Mouse (Mus musculus) ovary, postnatal 10 days (tissue): Measurements from ENCODE around the gene Stard3.
A peak's percentile ranks its signal among the peaks of the same experiment; 100 is the strongest.

Experiments
- DNase-seq: peaks from one replicate; pipeline ENCODE4 v3.0.0; 2022; ENCODE audit warnings: low spot score

Gene Stard3

GRCm38 (mm10) chr11:98329081-98329959, 28.8 kb upstream of the Stard3 start, which contains the start of gene Neurod2:
TSS of gene Neurod2 (minus strand) at chr11:98329648.
- DNase-seq = no peak

GRCm38 (mm10) chr11:98329960-98330744, 28.0 kb upstream of the Stard3 start:
- no peak for DNase-seq

- DNase-seq = no peak
Observed at GRCm38 (mm10) chr11:98330745-98331204, 27.4 kb upstream of the Stard3 start.

- no peak for DNase-seq
Observed at GRCm38 (mm10) chr11:98331401-98331800, 26.8 kb upstream of the Stard3 start.

- no peak for DNase-seq
Observed at GRCm38 (mm10) chr11:98332186-98332585, 26.0 kb upstream of the Stard3 start.

GRCm38 (mm10) chr11:98332841-98333240, 25.3 kb upstream of the Stard3 start:
- DNase-seq = no peak

DNA sequence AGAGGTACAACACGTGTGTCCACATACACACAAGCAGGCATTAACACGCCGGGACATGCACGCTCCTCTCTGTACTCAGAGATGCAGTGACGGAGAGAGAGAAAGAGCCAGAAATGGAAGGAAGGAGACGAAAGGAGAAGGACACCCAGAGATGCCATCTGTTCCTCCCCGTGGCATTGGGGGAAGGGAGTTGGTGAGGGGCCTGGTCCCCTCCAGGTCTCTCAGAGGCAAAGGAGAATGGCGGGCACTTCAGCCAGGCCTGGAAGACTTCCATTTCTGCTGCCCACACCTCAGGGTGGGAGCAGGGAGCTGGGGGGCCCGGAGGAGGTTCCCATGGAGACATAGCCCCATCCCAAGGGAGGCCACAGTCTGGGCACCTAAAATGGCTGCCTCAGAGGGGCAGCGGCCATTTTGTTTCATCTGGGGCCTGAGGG, 24.9 kb upstream of the Stard3 start:
- no peak for DNase-seq

DNA sequence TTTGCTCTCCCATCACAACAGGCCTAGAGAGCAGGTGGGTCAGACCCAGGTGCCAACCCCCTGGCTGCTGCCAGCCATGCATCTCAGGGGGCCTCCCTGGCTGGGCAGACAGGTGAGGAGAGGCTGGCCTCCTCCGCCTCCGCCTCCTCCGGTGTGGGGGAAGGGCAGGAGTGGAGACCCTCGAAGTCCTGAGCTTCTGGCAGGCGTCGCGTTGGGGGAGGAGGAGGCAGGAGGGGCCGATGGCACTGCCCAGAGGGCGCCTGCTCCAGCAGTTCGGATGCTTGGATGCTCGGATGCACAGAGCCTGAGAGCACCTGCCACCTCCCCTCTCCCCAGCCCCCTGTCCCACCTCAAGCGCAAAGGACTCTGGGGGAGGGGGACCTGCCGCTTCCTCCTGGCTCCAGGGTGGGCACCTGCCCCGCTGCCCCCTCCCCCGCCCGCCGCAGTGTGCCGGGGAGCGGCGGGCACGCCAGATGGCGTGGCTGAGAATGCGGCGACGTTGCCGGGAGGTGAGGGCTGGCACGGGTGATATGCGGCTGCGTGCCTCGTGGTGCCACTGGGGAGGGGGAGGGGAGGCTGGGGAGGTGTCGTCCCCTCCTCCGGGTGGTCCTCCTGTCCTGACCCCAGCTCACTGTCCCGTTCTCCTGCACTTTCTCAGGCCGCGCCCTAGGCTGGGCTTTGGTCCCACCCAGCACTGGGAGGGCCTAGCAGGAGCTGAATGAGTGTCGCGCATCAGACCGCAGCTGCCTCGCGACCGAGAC, 24.0 kb upstream of the Stard3 start:
- no peak for DNase-seq

GRCm38 (mm10) chr11:98335250-98335649, 22.9 kb upstream of the Stard3 start:
- no peak for DNase-seq

DNA sequence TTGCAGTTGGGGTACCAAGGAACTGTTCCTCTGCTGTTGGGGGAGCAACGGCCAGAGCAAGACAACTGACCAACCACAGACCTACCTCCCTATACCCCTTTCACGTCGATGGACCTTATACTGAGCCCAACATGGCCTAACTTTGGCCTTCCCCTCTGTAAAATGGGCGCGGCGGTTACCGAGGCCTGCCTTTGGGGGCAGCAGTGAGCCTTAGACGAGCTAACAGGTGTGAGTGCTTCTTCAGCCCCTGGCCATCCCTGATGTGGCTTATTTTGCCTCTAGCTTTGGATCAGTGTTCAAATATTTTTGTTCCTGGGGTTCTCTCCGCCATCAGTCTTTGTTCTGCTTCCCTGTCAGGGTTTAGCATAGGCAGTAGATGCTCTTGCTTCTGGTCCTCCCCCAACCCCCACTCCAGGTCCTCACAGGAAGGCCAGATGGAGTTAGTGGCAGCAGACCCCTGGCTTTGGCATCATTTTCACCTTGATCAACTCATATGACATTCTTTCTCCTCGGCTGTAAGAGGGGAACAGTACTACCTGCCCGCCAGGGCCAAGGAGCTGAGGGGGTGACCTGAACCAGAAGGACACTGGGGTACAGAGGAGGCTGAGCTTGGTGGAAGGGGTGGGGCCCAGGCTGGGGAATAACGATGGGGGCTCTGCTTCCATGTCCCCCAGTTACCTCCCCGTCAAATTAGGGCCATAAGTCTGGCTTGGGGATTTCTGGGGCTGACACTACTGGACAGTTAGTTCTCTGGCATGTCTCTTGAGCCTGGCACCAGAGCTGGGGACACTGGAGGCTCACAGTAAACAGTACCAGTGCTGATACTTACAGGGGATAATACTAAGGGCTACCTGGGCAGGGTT, 21.7 kb upstream of the Stard3 start:
- DNase-seq = no peak

- no peak for DNase-seq
Observed at GRCm38 (mm10) chr11:98338507-98338961, 19.6 kb upstream of the Stard3 start.

DNA sequence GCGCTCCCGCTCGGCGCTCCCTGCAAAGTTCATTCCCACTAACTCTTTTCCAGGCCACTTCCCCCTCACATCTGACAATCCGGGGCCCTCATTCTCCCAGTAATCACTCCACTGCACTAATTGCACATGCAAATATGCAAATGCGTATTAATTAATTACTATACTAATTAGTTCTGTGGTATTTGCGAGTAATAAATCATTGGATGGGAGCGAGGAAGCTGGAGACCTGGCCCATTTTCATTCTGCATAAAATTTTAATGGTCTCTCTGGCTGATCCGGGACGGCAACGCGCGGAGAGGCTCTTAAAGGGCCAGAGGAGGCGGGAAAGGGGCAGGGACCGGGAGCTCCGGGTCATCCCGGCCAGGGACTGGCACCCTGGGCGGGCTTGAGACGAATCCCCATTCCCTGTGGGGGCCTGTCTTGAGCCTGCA, 19.1 kb upstream of the Stard3 start:
- DNase-seq = no peak

DNA sequence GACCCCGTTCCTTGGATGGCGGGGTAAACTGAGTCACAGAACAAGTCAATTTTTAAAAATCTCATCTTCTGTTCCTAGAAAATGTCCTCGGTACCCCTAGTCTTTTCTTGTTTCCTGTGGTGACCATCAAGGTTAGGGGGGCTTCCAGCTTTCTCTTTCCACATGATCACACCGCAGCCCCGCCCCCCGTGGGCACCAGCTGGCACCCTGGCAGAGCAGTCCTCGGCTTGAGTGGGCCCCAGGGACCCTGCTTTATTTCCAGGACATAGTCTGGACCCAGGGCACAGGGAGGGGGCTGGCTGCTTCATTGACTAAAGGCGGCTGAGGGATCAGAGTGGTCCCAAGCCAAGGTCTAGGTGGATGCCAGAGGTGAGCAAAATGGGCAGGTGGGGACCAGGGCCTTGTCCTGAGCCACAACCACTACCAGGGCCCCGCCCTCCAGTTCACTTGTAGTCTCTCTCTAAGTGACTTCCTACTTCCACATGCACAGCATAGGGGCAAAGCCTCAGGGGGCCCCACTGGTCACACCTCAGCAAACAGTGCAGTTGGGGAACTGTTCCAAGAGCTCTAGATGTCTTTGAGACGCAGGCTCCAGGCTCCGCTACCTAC, 18.4 kb upstream of the Stard3 start:
- no peak for DNase-seq

DNA sequence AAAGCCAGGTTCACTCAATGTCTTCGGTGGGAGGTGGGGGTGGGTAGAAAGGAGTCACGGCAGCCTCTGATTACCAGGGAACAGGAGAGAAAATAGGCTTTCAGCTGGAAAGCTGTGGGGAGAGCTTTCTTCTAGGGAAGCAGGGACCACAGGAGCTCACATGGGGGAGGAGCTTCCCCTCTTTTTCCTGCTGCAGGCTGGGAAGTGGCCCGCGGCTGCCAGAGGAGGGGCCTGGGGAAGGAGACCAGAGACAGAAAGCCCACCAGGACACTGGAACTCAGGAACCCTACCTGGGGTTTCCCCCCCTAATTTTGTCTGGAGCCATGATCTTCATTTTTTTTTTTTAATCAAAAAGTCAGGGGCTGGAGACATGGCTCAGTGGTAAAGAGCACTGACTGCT, 17.6 kb upstream of the Stard3 start:
- DNase-seq = no peak

DNA sequence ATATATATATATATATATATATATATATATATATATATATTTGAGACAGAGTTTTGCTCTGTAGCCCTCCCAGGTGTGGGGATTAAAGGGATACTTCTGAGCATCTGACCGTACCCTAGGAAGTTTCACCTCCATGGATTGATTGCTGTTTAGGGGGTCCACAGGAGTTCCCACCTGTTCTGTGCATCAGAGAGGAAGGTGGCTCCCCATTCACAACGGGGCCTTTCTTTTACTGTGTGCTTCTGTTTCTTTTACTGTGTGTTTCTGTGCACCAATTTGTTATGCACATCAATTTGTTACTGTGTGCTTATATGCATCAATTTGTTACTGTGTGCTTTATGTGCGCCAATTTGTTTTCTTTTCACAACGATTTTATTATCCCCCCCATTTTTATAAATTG, 17.0 kb upstream of the Stard3 start:
- no peak for DNase-seq

- peak; percentile 99 for DNase-seq
Observed at GRCm38 (mm10) chr11:98342000-98342945, 15.9 kb upstream of the Stard3 start.

GRCm38 (mm10) chr11:98345253-98345652, 12.9 kb upstream of the Stard3 start:
- DNase-seq = peak; percentile 69

DNA sequence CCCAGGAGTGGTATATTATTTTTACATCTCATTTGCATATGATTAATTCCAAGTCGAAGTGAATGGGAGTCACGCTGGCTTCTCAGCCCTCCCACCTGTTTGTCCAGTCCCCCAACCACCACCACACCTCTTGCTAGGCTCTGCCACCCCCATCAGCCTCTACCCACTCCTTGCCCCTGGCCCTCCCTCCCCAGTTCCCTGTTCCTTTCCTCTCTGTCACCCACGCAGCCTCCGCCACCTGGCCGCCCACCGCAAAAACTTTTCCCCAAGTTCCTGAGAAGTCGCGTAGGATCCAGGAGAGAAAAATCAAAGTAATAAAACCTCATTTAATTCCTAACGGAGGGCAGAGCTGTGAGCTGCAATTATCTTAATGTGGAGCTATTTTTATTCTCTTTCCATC, 12.0 kb upstream of the Stard3 start:
- DNase-seq = no peak

DNA sequence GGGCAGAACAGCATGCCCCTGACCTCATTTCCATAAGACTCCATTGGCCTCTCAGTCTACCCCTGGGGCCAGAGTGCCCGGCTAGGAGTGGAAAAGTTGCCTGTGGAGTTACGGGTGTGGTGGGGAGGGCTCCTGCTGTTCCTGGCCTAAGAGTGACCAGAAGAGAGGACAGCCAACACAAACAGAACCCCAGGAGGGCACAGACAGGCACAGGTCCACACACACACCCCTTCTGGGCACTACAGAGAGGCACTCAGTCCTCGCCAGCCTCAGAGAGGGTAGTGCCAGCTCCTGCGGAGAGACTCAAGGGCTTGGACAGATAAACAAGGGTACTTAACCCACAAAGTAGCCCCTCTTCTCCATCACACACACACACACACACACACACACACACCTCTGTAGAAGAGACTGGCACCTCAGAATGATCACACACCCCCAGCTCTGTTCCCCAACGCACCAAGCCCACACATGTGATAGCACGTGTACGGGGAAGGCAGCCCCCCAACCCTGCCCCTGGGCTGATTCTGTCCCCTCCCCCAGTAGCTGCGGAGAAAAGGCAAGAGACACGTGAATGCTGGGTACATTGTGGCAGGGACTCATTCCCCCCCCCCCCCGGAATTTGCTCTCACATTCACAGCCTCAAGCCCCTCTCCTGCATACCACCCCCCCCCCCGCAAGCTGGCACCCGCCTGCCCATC, 10.6 kb upstream of the Stard3 start:
- DNase-seq = no peak
